Mouse (Mus musculus): ENCODE results near the gene Wdfy2.
A peak's percentile ranks its signal among the peaks of the same experiment; 100 is the strongest.

GRCm38 (mm10) chr14:62837641-62838252 is at the start of gene Wdfy2:
- TF ChIP-seq CTCF (IDR thresholded peaks at IDR 0.05; ENCODE audit: low read depth, low read length) (no peak), POLR2A (IDR thresholded peaks at IDR 0.05; ENCODE audit: extremely low read depth, insufficient read depth, low read length) (peak; percentile 64; the same call in 1 of the 2 replicates)

All from liver, adult 2 months (tissue).